Mouse (Mus musculus) heart, postnatal 0 days (tissue): ENCODE measurements at regions not wholly inside any gene's neighbourhood (a gene's known extent, or its start where the extent isn't known, plus 50 kb on each side); places are given as distances from the start of the nearest gene placed in this dataset.

Experiments used
- CTCF ChIP-seq: IDR thresholded peaks from 2 replicates; pipeline ENCODE4 v1.5.1; 2016; ENCODE audit warnings: antibody characterized with exemption, control low read depth, low read depth
- EP300 ChIP-seq: IDR thresholded peaks from 2 replicates; pipeline ENCODE4 v1.6.1; 2016; ENCODE audit warnings: antibody characterized with exemption, low read depth

GRCm38 (mm10) chr19:44678686-44679085 is 77.2 kb upstream of the Pax2 start:
- no peak for TF ChIP-seq CTCF
- TF ChIP-seq EP300: no peak
